Mouse (Mus musculus) embryonic facial prominence, embryonic 14.5 days (tissue): ENCODE data around the gene Wnt6. TPM values are rescaled to one million over a fixed set of nuclear protein-coding genes. Genes with fewer than 3 reads are reported as not detected.
A peak's percentile ranks its signal among the peaks of the same experiment; 100 is the strongest.

ENCODE experiments used
- ATAC-seq: fragments of 200-750 bp; cut with Nextera tagmentation; 2 replicates; pipeline ENCODE4 v1.8.0; 2017; ENCODE audit warnings: low read depth, moderate number of reproducible peaks, moderate TSS enrichment
- DNase-seq: peaks from one replicate; pipeline ENCODE4 v3.0.0-alpha.2; 2015; ENCODE audit warnings: low spot score
- H3K27ac ChIP-seq: fragments of 300-500 bp; sonication (generic); replicated peaks from 2 replicates; pipeline ENCODE4 v1.5.1; 2014; ENCODE audit warnings: low read depth, mild to moderate bottlenecking, low read length, moderate library complexity
- H3K27me3 ChIP-seq: fragments of 300-500 bp; sonication (generic); replicated peaks from 2 replicates; pipeline ENCODE4 v1.6.1; 2014; ENCODE audit warnings: low read length; ENCODE audit not compliant: control insufficient read depth, insufficient read depth
- H3K36me3 ChIP-seq: fragments of 300-500 bp; sonication (generic); 2 replicates; pipeline ENCODE4 v1.6.1; 2014; ENCODE audit warnings: low read length, mixed read lengths; ENCODE audit not compliant: control insufficient read depth, insufficient read depth
- H3K4me1 ChIP-seq: fragments of 300-500 bp; sonication (generic); 2 replicates; pipeline ENCODE4 v1.6.1; 2014; ENCODE audit warnings: antibody characterized with exemption, low read length; ENCODE audit not compliant: control insufficient read depth, insufficient read depth
- H3K4me2 ChIP-seq: fragments of 300-500 bp; sonication (generic); 2 replicates; pipeline ENCODE4 v1.6.1; 2014; ENCODE audit warnings: low read depth, mild to moderate bottlenecking, low read length, moderate library complexity, mixed read lengths
- H3K4me3 ChIP-seq: fragments of 300-500 bp; sonication (generic); 2 replicates; pipeline ENCODE4 v1.5.1; 2014; ENCODE audit warnings: low read depth, mild to moderate bottlenecking, low read length
- H3K9ac ChIP-seq: fragments of 300-500 bp; sonication (generic); 2 replicates; pipeline ENCODE4 v1.6.1; 2014; ENCODE audit warnings: low read depth, mild to moderate bottlenecking, low read length, moderate library complexity, mixed read lengths
- H3K9me3 ChIP-seq: fragments of 300-500 bp; sonication (generic); 2 replicates; pipeline ENCODE4 v1.6.1; 2016; ENCODE audit warnings: low read length; ENCODE audit not compliant: control insufficient read depth
- WGBS: fragments of 180-500 bp; shearing (Covaris S2); extraction: QIAGEN DNeasy Blood & Tissue Kit; methylation state at CpG from one replicate; pipeline ENCODE4 v1.1.7; 2014; 5-methylcytosine and 5-hydroxymethylcytosine counted together
- polyA plus RNA-seq: library from polyadenylated mRNA; unstranded; fragments of >200 nt; fragmentation: Nextera tagmentation; extraction: Ambion mirVana; gene quantifications from 2 replicates; pipeline ENCODE4 v1.2.1, GENCODE M21; 2014

Gene Wnt6
- polyA plus RNA-seq, 1 experiment from 2014 or later, result 16.1 TPM

- H3K36me3 ChIP-seq, result no peaks in the 10 kb centered on the region
- H3K4me2 ChIP-seq, result no peak overlapping the region
- no peaks in the 10 kb centered on the region for H3K4me1 ChIP-seq
- H3K27ac ChIP-seq, result no peak overlapping the region
- no peak overlapping the region for H3K4me3 ChIP-seq
- DNase-seq (peak; percentile 89), ATAC-seq (no peak)
- 0% methylated on average over 6 of the region's 6 CpGs for WGBS
- no peak overlapping the region for H3K9ac ChIP-seq
- no peaks in the 10 kb centered on the region for H3K9me3 ChIP-seq
- peaks cover 3% of the 10 kb centered on the region; the same call in 1 of the 2 replicates for H3K27me3 ChIP-seq
Measured at GRCm38 (mm10) chr1:74763081-74763480, 8.6 kb upstream of the Wnt6 start.

- Histone ChIP-seq H3K27me3 (peaks cover 67% of the 10 kb centered on the region), H3K4me3 (peak overlapping the region; percentile 54), H3K9ac (peak overlapping the region; percentile 62; the same call in 1 of the 2 replicates), H3K9me3 (no peaks in the 10 kb centered on the region), H3K27ac (no peak overlapping the region; the same call in 1 of the 2 replicates), H3K4me1 (peaks cover 16% of the 10 kb centered on the region), H3K4me2 (peak overlapping the region; percentile 87), H3K36me3 (no peaks in the 10 kb centered on the region)
- no peak for DNase-seq
- ATAC-seq, result no peak; the same call in 1 of the 2 replicates
- 3% methylated on average over 31 of the region's 35 CpGs for whole genome bisulfite sequencing
Measured at GRCm38 (mm10) chr1:74770727-74771466, 795 bp upstream of the Wnt6 start.

- DNase-seq (no peak), ATAC-seq (peak; percentile 41)
- H3K27ac ChIP-seq, result no peak overlapping the region; the same call in 1 of the 2 replicates
- H3K27me3 ChIP-seq, result peaks cover 72% of the 10 kb centered on the region
- H3K4me3 ChIP-seq, result peak overlapping the region; percentile 54
- peaks cover 16% of the 10 kb centered on the region for H3K4me1 ChIP-seq
- H3K9ac ChIP-seq, result peak overlapping the region; percentile 62
- no peaks in the 10 kb centered on the region for H3K36me3 ChIP-seq
- H3K4me2 ChIP-seq, result peak overlapping the region; percentile 87
- WGBS, result under 1% methylated on average over 18 of the region's 26 CpGs
- H3K9me3 ChIP-seq, result no peaks in the 10 kb centered on the region
Measured at GRCm38 (mm10) chr1:74771467-74771844, 236 bp upstream of the Wnt6 start.

- peak overlapping the region; percentile 62 for H3K9ac ChIP-seq
- peak; percentile 16; the same call in 1 of the 2 replicates for ATAC-seq
- no peak for DNase-seq
- H3K4me3 ChIP-seq, result peak overlapping the region; percentile 54
- H3K36me3 ChIP-seq, result no peaks in the 10 kb centered on the region
- peaks cover 16% of the 10 kb centered on the region for H3K4me1 ChIP-seq
- WGBS, result under 1% methylated on average over 22 of the region's 51 CpGs
- no peaks in the 10 kb centered on the region for H3K9me3 ChIP-seq
- H3K27me3 ChIP-seq, result peaks cover 75% of the 10 kb centered on the region
- peak overlapping the region; percentile 87 for H3K4me2 ChIP-seq
- no peak overlapping the region; the same call in 1 of the 2 replicates for H3K27ac ChIP-seq
Measured at GRCm38 (mm10) chr1:74771931-74772620, 384 bp downstream of the Wnt6 start.

GRCm38 (mm10) chr1:74773136-74773535 is 1.4 kb downstream of the Wnt6 start:
- peak; percentile 95 for DNase-seq
- no peak overlapping the region for H3K27ac ChIP-seq
- no peaks in the 10 kb centered on the region for H3K36me3 ChIP-seq
- under 1% methylated on average over 15 of the region's 15 CpGs for WGBS
- no peak overlapping the region for H3K9ac ChIP-seq
- H3K27me3 ChIP-seq, result peaks cover 81% of the 10 kb centered on the region
- no peaks in the 10 kb centered on the region for H3K9me3 ChIP-seq
- peak; percentile 91 for ATAC-seq
- H3K4me2 ChIP-seq, result peak overlapping the region; percentile 87
- H3K4me1 ChIP-seq, result peaks cover 16% of the 10 kb centered on the region
- peak overlapping the region; percentile 54 for H3K4me3 ChIP-seq

GRCm38 (mm10) chr1:74774062-74774461 is 2.4 kb downstream of the Wnt6 start:
- no peak overlapping the region for H3K9ac ChIP-seq
- H3K27ac ChIP-seq, result no peak overlapping the region
- H3K9me3 ChIP-seq, result no peaks in the 10 kb centered on the region
- peaks cover 16% of the 10 kb centered on the region for H3K4me1 ChIP-seq
- WGBS, result 7% methylated on average over 7 of the region's 7 CpGs
- H3K27me3 ChIP-seq, result peaks cover 77% of the 10 kb centered on the region
- no peak for ATAC-seq
- H3K36me3 ChIP-seq, result no peaks in the 10 kb centered on the region
- peak overlapping the region; percentile 54 for H3K4me3 ChIP-seq
- no peak for DNase-seq
- peak overlapping the region; percentile 87 for H3K4me2 ChIP-seq

- H3K4me1 ChIP-seq, result peaks cover 10% of the 10 kb centered on the region
- peak overlapping the region; percentile 10; the same call in 1 of the 2 replicates for H3K4me2 ChIP-seq
- no peaks in the 10 kb centered on the region for H3K36me3 ChIP-seq
- WGBS, result 3% methylated on average over 4 of the region's 5 CpGs
- H3K27ac ChIP-seq, result no peak overlapping the region
- H3K27me3 ChIP-seq, result peaks cover 69% of the 10 kb centered on the region
- DNase-seq (no peak), ATAC-seq (no peak)
- no peak overlapping the region for H3K9ac ChIP-seq
- H3K9me3 ChIP-seq, result no peaks in the 10 kb centered on the region
- no peak overlapping the region for H3K4me3 ChIP-seq
Measured at GRCm38 (mm10) chr1:74775816-74776215, 4.1 kb downstream of the Wnt6 start.

- Histone ChIP-seq H3K9me3 (no peaks in the 10 kb centered on the region), H3K4me1 (peaks cover 12% of the 10 kb centered on the region; the same call in 1 of the 2 replicates), H3K27ac (no peak overlapping the region), H3K9ac (no peak overlapping the region), H3K4me3 (no peak overlapping the region), H3K4me2 (no peak overlapping the region), H3K36me3 (no peaks in the 10 kb centered on the region), H3K27me3 (peaks cover 74% of the 10 kb centered on the region)
- ATAC-seq, result no peak
- DNase-seq, result no peak
- 32% methylated on average over 3 of the region's 3 CpGs for WGBS
Measured at GRCm38 (mm10) chr1:74778934-74779486, 7.3 kb downstream of the Wnt6 start.
